Mouse (Mus musculus): ENCODE results near the gene Tnk1. TPM values are rescaled to one million over a fixed set of nuclear protein-coding genes. Genes with fewer than 3 reads are reported as not detected.

The Tnk1 gene
- polyA plus RNA-seq, 1 experiment from 2014 or later = 11.7 TPM

DNA sequence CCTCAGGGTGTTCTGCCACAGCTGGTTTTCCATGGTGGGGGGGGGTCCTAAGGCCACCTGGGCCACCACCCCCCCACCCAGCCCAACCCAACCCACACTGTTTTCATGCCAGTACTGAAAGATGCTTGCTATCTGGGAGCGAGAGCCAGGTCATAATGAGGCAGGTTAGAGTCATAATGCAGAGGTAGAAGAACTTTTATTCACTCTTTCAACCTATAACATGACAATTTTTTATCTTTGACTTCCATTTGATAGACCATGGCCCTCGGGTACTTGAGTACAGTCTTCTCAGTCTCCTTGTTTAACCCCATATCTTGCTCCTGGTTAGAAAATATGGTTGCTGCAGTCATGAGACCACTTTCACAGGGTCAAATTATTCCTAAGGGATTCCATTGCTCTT lies 40.2 kb downstream of the Tnk1 start, which contains the start of gene Spem2:
Gene Spem2 (minus strand): TSS at position 101 of the 400 bp plus-strand sequence.
- ATAC-seq = no peak
- H3K4me1 ChIP-seq (replicated peaks; ENCODE audit: control insufficient read depth, insufficient read depth, low read length) = no peaks in the 10 kb centered on the region
- no peaks in the 10 kb centered on the region for H3K36me3 ChIP-seq (ENCODE audit: control insufficient read depth, insufficient read depth)
- no peaks in the 10 kb centered on the region for H3K27me3 ChIP-seq (replicated peaks; ENCODE audit: control insufficient read depth, insufficient read depth, low read length)
- no peak within 1 kb of the TSS for H3K9ac ChIP-seq (ENCODE audit: low read depth, low read length)
- no peak within 1 kb of the TSS for H3K27ac ChIP-seq (ENCODE audit: low read depth, low read length)
- 83% methylated on average over 2 of the region's 2 CpGs for WGBS
- no peaks in the 10 kb centered on the region for H3K9me3 ChIP-seq (ENCODE audit: control insufficient read depth)
- no peak within 1 kb of the TSS for H3K4me2 ChIP-seq (replicated peaks; ENCODE audit: low read depth)
- TF ChIP-seq CTCF (IDR thresholded peaks at IDR 0.05; ENCODE audit: low read depth) = no peak
- no peak within 1 kb of the TSS for H3K4me3 ChIP-seq (ENCODE audit: low read depth, low read length)

- WGBS = 60% methylated on average over 12 of the region's 12 CpGs
- no peak for TF ChIP-seq CTCF (IDR thresholded peaks at IDR 0.05; ENCODE audit: low read depth)
- no peaks in the 10 kb centered on the region for H3K9me3 ChIP-seq (ENCODE audit: control insufficient read depth)
- no peaks in the 10 kb centered on the region for H3K4me1 ChIP-seq (replicated peaks; ENCODE audit: control insufficient read depth, insufficient read depth, low read length)
- H3K27me3 ChIP-seq (replicated peaks; ENCODE audit: control insufficient read depth, insufficient read depth, low read length) = no peaks in the 10 kb centered on the region
- no peak overlapping the region; the same call in 1 of the 2 replicates for H3K4me2 ChIP-seq (replicated peaks; ENCODE audit: low read depth)
- H3K9ac ChIP-seq (ENCODE audit: low read depth, low read length) = no peak overlapping the region
- H3K4me3 ChIP-seq (ENCODE audit: low read depth, low read length) = no peak overlapping the region
- ATAC-seq = peak; percentile 85
- no peak overlapping the region for H3K27ac ChIP-seq (ENCODE audit: low read depth, low read length)
- no peaks in the 10 kb centered on the region for H3K36me3 ChIP-seq (ENCODE audit: control insufficient read depth, insufficient read depth)
Measured at GRCm38 (mm10) chr11:69816520-69816919, 42.0 kb downstream of the Tnk1 start.

DNA sequence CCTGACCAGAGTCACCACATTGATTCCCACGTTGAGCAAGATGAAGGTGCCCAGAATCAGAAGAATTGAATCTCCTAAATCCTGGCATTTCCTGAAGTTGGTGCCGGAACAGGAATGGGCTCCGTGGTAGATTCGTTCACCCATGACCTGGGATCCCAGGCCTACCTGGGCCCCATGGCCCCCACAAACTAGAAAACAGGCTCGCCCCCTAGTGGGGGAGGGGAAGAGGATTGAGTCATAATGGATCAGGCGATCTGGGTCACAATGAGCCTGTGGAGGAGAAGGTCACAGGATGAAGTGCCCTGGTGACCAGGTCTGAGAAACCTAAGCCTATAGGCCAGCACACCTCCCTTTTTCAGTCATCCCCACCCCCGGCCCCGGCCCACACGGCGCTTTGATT lies 43.4 kb downstream of the Tnk1 start, which contains the start of gene Gm39566:
Gene Gm39566 (minus strand): TSS at position 144 of the 400 bp plus-strand sequence.
- Histone ChIP-seq H3K27ac (ENCODE audit: low read depth, low read length) (no peak within 1 kb of the TSS), H3K4me2 (replicated peaks; ENCODE audit: low read depth) (no peak within 1 kb of the TSS), H3K9ac (ENCODE audit: low read depth, low read length) (no peak within 1 kb of the TSS), H3K27me3 (replicated peaks; ENCODE audit: control insufficient read depth, insufficient read depth, low read length) (no peaks in the 10 kb centered on the region), H3K4me1 (replicated peaks; ENCODE audit: control insufficient read depth, insufficient read depth, low read length) (no peaks in the 10 kb centered on the region), H3K9me3 (ENCODE audit: control insufficient read depth) (no peaks in the 10 kb centered on the region), H3K4me3 (ENCODE audit: low read depth, low read length) (no peak within 1 kb of the TSS), H3K36me3 (ENCODE audit: control insufficient read depth, insufficient read depth) (no peaks in the 10 kb centered on the region)
- no peak for ATAC-seq
- TF ChIP-seq CTCF (IDR thresholded peaks at IDR 0.05; ENCODE audit: low read depth) = no peak
- WGBS = 59% methylated on average over 10 of the region's 10 CpGs

GRCm38 (mm10) chr11:69810280-69810679 lies 48.2 kb downstream of the Tnk1 start:
- Histone ChIP-seq H3K4me1 (replicated peaks; ENCODE audit: control insufficient read depth, insufficient read depth, low read length) (no peaks in the 10 kb centered on the region), H3K27ac (ENCODE audit: low read depth, low read length) (no peak overlapping the region), H3K36me3 (ENCODE audit: control insufficient read depth, insufficient read depth) (no peaks in the 10 kb centered on the region), H3K9ac (ENCODE audit: low read depth, low read length) (no peak overlapping the region), H3K9me3 (ENCODE audit: control insufficient read depth) (no peaks in the 10 kb centered on the region), H3K4me2 (replicated peaks; ENCODE audit: low read depth) (no peak overlapping the region), H3K4me3 (ENCODE audit: low read depth, low read length) (no peak overlapping the region), H3K27me3 (replicated peaks; ENCODE audit: control insufficient read depth, insufficient read depth, low read length) (no peaks in the 10 kb centered on the region)
- TF ChIP-seq CTCF (IDR thresholded peaks at IDR 0.05; ENCODE audit: low read depth) = 0 out of 2 replicates have a peak, but pooled peaks have one; percentile 16
- no peak for ATAC-seq

- no peaks in the 10 kb centered on the region for H3K36me3 ChIP-seq (ENCODE audit: control insufficient read depth, insufficient read depth)
- no peaks in the 10 kb centered on the region for H3K27me3 ChIP-seq (replicated peaks; ENCODE audit: control insufficient read depth, insufficient read depth, low read length)
- no peaks in the 10 kb centered on the region for H3K4me1 ChIP-seq (replicated peaks; ENCODE audit: control insufficient read depth, insufficient read depth, low read length)
- no peak for ATAC-seq
- no peak overlapping the region for H3K9ac ChIP-seq (ENCODE audit: low read depth, low read length)
- no peak for TF ChIP-seq CTCF (IDR thresholded peaks at IDR 0.05; ENCODE audit: low read depth)
- WGBS = 55% methylated on average over 2 of the region's 2 CpGs
- H3K4me2 ChIP-seq (replicated peaks; ENCODE audit: low read depth) = no peak overlapping the region
- H3K4me3 ChIP-seq (ENCODE audit: low read depth, low read length) = no peak overlapping the region
- H3K27ac ChIP-seq (ENCODE audit: low read depth, low read length) = no peak overlapping the region
- no peaks in the 10 kb centered on the region for H3K9me3 ChIP-seq (ENCODE audit: control insufficient read depth)
Measured at GRCm38 (mm10) chr11:69807641-69808040, 50.9 kb downstream of the Tnk1 start.

DNA sequence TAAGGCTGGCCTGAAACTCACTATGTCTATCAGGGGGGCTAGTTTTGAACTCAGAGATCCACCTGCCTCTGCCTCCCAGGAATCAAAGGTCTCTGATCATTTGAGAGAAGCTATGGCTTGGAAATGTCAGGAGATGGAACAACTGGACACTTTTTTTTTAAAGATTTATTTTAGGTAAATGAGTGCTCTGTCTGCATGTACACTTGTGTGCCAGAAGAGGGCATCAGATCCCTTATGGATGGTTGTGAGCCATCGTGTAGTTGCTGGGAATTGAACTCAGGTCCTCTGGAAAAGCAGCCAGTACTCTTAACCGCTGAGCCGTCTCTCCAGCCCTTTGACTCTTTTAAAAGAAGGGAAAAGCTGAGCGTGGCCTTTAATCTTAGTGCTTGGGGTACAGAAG lies 52.2 kb downstream of the Tnk1 start:
- Histone ChIP-seq H3K27me3 (replicated peaks; ENCODE audit: control insufficient read depth, insufficient read depth, low read length) (0 out of 2 replicates have a peak, but pooled peaks cover 2% of the 10 kb centered on the region), H3K36me3 (ENCODE audit: control insufficient read depth, insufficient read depth) (no peaks in the 10 kb centered on the region), H3K9ac (ENCODE audit: low read depth, low read length) (no peak overlapping the region), H3K27ac (ENCODE audit: low read depth, low read length) (no peak overlapping the region), H3K4me1 (replicated peaks; ENCODE audit: control insufficient read depth, insufficient read depth, low read length) (peaks cover 4% of the 10 kb centered on the region; the same call in 1 of the 2 replicates), H3K9me3 (ENCODE audit: control insufficient read depth) (no peaks in the 10 kb centered on the region), H3K4me3 (ENCODE audit: low read depth, low read length) (no peak overlapping the region), H3K4me2 (replicated peaks; ENCODE audit: low read depth) (no peak overlapping the region)
- WGBS = 83% methylated on average over 4 of the region's 4 CpGs
- TF ChIP-seq CTCF (IDR thresholded peaks at IDR 0.05; ENCODE audit: low read depth) = peak; percentile 39
- ATAC-seq = no peak
